Mouse (Mus musculus) midbrain, embryonic 10.5 days (tissue): ENCODE data around the gene Wbp11. TPM values are rescaled to one million over a fixed set of nuclear protein-coding genes. Genes with fewer than 3 reads are reported as not detected.

Source experiments
- microRNA-seq: library from miRNA; unstranded; fragments of <30 nt; microRNA quantifications from one replicate; pipeline ENCODE4, GENCODE M21; 2017
- polyA plus RNA-seq: library from polyadenylated mRNA; unstranded; fragments of >200 nt; fragmentation: Nextera tagmentation; extraction: Ambion mirVana; gene quantifications from 2 replicates; pipeline ENCODE4 v1.2.1, GENCODE M21; 2016

Gene Wbp11
- polyA plus RNA-seq, 1 experiment from 2014 or later, result 156 TPM

Small RNA genes within 50 kb of the gene (microRNA-seq; reads per million reads assigned to microRNA genes)
- gene Gm44364, result not detected

Other genes with a start within 250 kb of the Wbp11 start
- 1.2 and 1.5 TPM in 2 replicates for gene Plbd1, start 166.3 kb downstream of the Wbp11 start, polyA plus RNA-seq
- 0.10 TPM in 1 of 2 replicates, not detected in the other for gene Gucy2c, start 46.5 kb downstream of the Wbp11 start, polyA plus RNA-seq
- gene Hist4h4, start 23.8 kb downstream of the Wbp11 start, polyA plus RNA-seq, result 0.52 and 0.53 TPM in 2 replicates
- gene H2afj, start 20.0 kb downstream of the Wbp11 start, polyA plus RNA-seq, result 97.4 and 102 TPM in 2 replicates
- gene BC049715, start 607 bp downstream of the Wbp11 start, polyA plus RNA-seq, result 1.4 and 3.5 TPM in 2 replicates
- gene Smco3, start 7.2 kb upstream of the Wbp11 start, polyA plus RNA-seq, result 0.24 TPM in 1 of 2 replicates, not detected in the other
- 1.3 and 1.4 TPM in 2 replicates for gene Art4, start 29.5 kb upstream of the Wbp11 start, polyA plus RNA-seq
- gene Mgp, start 47.6 kb upstream of the Wbp11 start, polyA plus RNA-seq, result 1.1 and 1.5 TPM in 2 replicates
- gene Erp27, start 93.9 kb upstream of the Wbp11 start, polyA plus RNA-seq, result not detected in 2 replicates
- gene Pde6h, start 95.6 kb upstream of the Wbp11 start, polyA plus RNA-seq, result not detected in 2 replicates
- gene Arhgdib, start 113.7 kb upstream of the Wbp11 start, polyA plus RNA-seq, result 25.0 and 26.0 TPM in 2 replicates